Mouse (Mus musculus) embryonic fibroblast, embryonic 13.5 days (primary cell): Measurements from ENCODE around the gene Pla2g2c. TPM values are rescaled to one million over a fixed set of nuclear protein-coding genes. Genes with fewer than 3 reads are reported as not detected.

Experiments used
- H3K27ac ChIP-seq: 2 replicates; pipeline ENCODE4 v1.5.1; 2012; ENCODE audit warnings: low read length, control low read depth, inconsistent platforms; ENCODE audit not compliant: insufficient read depth
- H3K4me1 ChIP-seq: 2 replicates; pipeline ENCODE4 v1.6.1; 2011; ENCODE audit warnings: low read length; ENCODE audit not compliant: control insufficient read depth, insufficient read depth
- H3K4me3 ChIP-seq: 2 replicates; pipeline ENCODE4 v1.5.1; 2011; ENCODE audit warnings: mild to moderate bottlenecking, control low read depth, low read length; ENCODE audit not compliant: insufficient read depth
- CTCF ChIP-seq: IDR thresholded peaks from 2 replicates; pipeline ENCODE4 v1.5.1; 2011; ENCODE audit warnings: mild to moderate bottlenecking, control low read depth, low read length, moderate library complexity, borderline replicate concordance; ENCODE audit not compliant: insufficient read depth
- POLR2A ChIP-seq: IDR thresholded peaks from 2 replicates; pipeline ENCODE4 v1.6.1; 2011; ENCODE audit warnings: low read depth, mild to moderate bottlenecking, control low read depth, low read length, moderate library complexity
- polyA plus RNA-seq: library from polyadenylated mRNA; stranded (reverse); fragments of >200 nt; gene quantifications from 2 replicates; pipeline ENCODE4 v1.2.4, GENCODE M21; 2011; ENCODE audit warnings: low read depth; ENCODE audit not compliant: missing spikeins, insufficient read length

Gene Pla2g2c
- polyA plus RNA-seq, 1 experiment: not detected

GRCm38 (mm10) chr4:138762266-138762665, 37.7 kb downstream of the Pla2g2c start:
- TF ChIP-seq POLR2A (no peak), CTCF (no peak)
- H3K4me1 ChIP-seq: no peaks in the 10 kb centered on the region

DNA sequence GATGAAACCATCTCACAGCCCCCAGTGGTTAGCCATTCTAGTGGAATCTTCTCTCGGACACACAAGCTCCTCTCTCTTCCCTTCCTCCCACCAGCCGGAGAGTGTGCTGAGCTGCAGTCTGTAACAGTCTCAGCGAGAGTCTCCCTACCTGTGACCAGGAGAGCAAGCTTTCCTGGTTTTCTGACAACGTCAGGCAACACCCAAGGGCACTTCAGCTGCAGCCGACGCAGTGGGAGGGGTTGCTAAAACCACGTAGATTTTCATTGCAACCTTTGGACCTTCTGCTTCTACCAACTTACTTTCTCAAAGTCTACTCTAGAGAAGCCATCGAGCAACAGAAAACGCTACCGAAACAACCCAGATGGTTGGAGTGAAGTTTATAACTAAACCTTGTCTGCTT, 47.4 kb downstream of the Pla2g2c start:
- Histone ChIP-seq H3K27ac (no peak overlapping the region), H3K4me3 (no peak overlapping the region), H3K4me1 (no peaks in the 10 kb centered on the region)
- TF ChIP-seq CTCF (no peak), POLR2A (no peak)

More at GRCm38 (mm10) chr4:138762266-138762665, 37.7 kb downstream of the Pla2g2c start:
- H3K4me3 ChIP-seq: no peak overlapping the region
- H3K27ac ChIP-seq: no peak overlapping the region

DNA sequence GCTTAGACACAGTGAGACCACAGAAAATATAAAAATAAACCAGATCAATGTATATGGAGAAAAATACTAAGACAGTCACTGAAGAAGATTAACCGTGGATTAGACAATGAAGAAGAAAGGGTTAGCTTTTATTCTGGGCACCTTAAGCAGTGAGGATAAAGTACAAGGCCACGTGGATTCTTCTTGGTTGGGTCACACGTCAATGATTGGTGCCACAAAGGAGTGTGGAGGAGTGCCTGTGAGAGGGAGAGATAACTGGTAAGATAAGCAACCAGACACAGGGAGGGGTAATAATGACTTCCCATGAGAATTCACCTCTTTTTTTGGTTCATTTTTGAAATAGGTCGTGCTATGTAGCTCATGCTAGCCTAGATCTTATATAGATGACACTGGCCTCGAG, 47.8 kb downstream of the Pla2g2c start:
- H3K27ac ChIP-seq: no peak overlapping the region
- no peak for TF ChIP-seq POLR2A
- no peak for TF ChIP-seq CTCF
- 0 out of 2 replicates have a peak, but pooled peaks cover 1% of the 10 kb centered on the region for H3K4me1 ChIP-seq
- no peak overlapping the region for H3K4me3 ChIP-seq

DNA sequence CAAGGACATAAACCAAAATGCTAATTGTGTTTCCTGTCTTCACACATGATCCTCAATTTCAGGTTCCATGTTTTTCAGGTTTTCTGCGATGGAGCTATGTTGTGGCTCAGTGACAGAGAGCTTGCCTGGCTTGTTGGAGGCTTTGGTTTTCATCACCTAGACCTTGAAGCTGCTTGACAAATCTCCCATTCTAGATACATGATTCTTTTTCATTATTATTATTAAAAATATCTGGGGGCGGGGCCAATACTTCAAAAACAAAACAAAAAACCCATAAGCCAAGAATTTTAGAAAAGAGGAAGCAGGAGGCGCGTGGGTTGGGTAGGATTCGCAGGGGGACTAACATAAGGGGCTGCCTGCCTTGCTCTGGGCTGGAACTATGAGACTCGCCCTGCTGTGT, 50.8 kb downstream of the Pla2g2c start, which contains the start of gene Pla2g2d:
Gene Pla2g2d, plus strand, starts transcription at position 301 of the 400 bp plus-strand sequence.
- no peak for TF ChIP-seq POLR2A
- TF ChIP-seq CTCF: no peak
- Histone ChIP-seq H3K4me1 (0 out of 2 replicates have a peak, but pooled peaks cover 2% of the 10 kb centered on the region), H3K4me3 (no peak within 1 kb of the TSS), H3K27ac (no peak within 1 kb of the TSS)

DNA sequence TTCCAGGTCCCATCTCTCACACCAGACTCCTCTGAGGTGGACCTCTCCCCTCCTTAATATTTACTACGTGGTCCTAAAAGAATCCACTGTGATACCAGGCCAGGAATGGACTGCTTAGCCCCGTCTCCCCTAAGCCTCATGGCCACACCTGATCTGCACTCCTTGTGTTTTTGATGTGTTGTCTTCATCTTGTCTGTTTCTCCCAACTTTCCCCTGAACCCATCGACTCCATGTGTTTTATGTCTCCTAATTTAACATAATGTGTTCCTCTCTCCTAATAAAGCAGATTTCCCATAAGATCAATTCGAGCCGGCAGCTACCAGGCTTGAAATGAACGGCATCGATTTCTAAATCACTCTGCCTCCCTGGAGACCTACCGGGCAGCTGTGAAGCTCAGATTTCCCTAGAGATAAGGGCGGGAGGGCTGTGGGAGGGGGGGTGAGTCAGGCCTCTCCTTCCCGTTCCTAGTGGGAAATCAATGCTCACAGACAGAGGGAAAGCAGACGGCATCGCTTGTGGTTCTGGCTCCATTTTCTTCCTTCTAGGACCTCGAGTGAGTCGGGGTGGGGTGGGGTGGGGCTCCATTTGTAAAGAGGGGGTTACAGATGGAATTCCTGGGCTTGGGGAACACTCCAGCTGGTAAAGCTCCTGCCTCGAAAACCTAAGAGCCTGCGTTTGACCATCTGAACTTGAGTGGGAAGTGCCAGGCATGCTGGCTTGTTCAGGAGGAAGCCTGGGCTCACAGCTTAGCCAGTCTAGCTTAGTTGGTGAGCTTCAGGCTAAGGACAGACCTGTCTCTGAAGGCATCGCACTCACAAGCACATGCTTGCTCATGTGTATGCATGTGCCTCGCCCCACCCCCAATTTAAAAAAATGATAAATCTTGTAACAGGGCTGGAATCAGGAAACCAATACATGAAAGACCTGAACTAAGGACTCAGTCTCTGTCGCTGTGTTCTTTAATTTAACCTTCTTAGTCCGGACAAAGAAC, 53.1 kb downstream of the Pla2g2c start:
- Histone ChIP-seq H3K27ac (no peak overlapping the region), H3K4me3 (no peak overlapping the region), H3K4me1 (0 out of 2 replicates have a peak, but pooled peaks cover 2% of the 10 kb centered on the region)
- TF ChIP-seq POLR2A: no peak
- TF ChIP-seq CTCF: no peak

- Histone ChIP-seq H3K4me1 (0 out of 2 replicates have a peak, but pooled peaks cover 2% of the 10 kb centered on the region), H3K4me3 (no peak overlapping the region), H3K27ac (no peak overlapping the region)
- no peak for TF ChIP-seq POLR2A
- TF ChIP-seq CTCF: no peak
These were observed 55.7 kb downstream of the Pla2g2c start for GRCm38 (mm10) chr4:138780300-138780699.

- TF ChIP-seq CTCF (no peak), POLR2A (no peak)
- Histone ChIP-seq H3K27ac (no peak overlapping the region), H3K4me1 (0 out of 2 replicates have a peak, but pooled peaks cover 2% of the 10 kb centered on the region), H3K4me3 (no peak overlapping the region)
These were observed 57.5 kb downstream of the Pla2g2c start for GRCm38 (mm10) chr4:138782098-138782497.

- H3K4me3 ChIP-seq: no peak overlapping the region
- no peaks in the 10 kb centered on the region for H3K4me1 ChIP-seq
- TF ChIP-seq POLR2A (no peak), CTCF (no peak)
- H3K27ac ChIP-seq: no peak overlapping the region
These were observed 61.1 kb downstream of the Pla2g2c start for GRCm38 (mm10) chr4:138785721-138786120.

DNA sequence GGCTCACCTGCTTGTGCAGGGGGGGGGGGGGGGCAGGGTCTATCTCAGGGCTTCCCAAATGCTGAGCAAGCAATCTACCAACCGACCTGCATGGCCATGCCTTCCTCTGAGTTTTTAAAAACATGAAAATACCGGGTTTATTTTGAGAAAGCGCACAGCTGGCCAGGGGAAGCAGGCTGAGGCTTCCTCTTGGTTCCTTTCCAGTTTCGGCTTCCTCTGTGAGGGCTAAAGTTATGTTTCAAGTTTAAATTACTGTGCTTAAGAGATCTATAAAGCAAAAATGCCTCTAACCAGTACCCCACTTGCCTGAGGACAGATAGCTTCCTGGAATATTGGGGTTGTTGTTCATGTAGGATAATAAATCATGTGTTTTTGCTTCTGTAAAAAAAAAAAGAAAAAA, 61.5 kb downstream of the Pla2g2c start:
- Histone ChIP-seq H3K27ac (no peak overlapping the region), H3K4me3 (no peak overlapping the region), H3K4me1 (no peaks in the 10 kb centered on the region)
- TF ChIP-seq POLR2A (no peak), CTCF (no peak)

DNA sequence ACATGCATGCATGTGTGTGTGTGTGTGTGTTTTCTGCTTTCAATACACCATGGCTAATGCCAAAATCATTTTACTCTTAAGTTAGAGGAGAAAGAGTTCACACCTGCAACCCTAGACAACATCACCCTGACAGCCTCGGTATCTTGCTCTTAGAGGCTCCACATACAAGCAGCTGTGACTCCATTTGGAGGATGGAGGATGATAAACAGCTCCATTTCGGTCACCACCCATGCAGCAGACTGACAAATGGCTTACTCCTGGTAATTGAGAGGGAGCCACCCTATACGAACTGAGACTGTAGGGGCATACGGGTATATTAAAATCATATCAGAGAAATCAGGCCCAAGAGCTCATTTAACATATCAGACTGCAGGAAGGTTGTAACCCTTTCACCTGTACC, 63.8 kb downstream of the Pla2g2c start:
- TF ChIP-seq POLR2A: no peak
- H3K27ac ChIP-seq: no peak overlapping the region
- H3K4me3 ChIP-seq: no peak overlapping the region
- 0 out of 2 replicates have a peak, but pooled peaks cover 5% of the 10 kb centered on the region for H3K4me1 ChIP-seq
